12 mouse cellular contexts compared by ENCODE assay signal in the genomic region with DNA sequence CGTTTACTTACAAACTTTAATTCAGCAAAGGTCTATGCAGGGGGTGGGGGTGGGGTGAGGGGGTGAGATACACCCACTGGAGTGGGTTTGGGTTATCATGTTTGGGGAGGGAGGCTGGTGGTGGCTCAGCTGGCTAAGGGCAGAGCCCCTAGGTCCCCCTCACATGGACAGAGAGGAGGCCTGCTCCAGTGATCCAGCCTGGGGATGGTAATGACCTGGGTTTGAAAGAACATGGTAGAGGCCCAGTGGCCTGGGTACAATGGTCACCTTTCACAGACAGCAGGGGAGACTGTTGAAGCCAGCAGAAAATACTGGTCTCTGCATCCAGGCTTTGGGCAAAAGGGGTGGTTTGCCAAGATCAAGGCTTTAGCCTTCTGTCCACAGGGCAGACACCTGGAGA. TPM values are rescaled to one million over a fixed set of nuclear protein-coding genes. Genes with fewer than 3 reads are reported as not detected.
DNase-seq lines count a peak whose midpoint lies in the region; ATAC-seq and TF ChIP-seq lines count a peak whose summit lies in the region.
"Had no signal": no experiment of that assay in that cellular context is flagged by ENCODE, and none has a peak within 500 bp of the region (broad histone marks: within the 10 kb centered on the region; RNA-seq: fewer than 3 reads in every experiment).

No protein-coding gene starts in this region.

- ATAC-seq in hindbrain, embryonic 14.5 days (ENCODE audit: low FRiP score), result no peak
- no peak for ATAC-seq in hindbrain, embryonic 11.5 days (ENCODE audit: low FRiP score)
- ATAC-seq in midbrain, embryonic 15.5 days (replicated peaks), result no peak
- ATAC-seq in midbrain, embryonic 14.5 days (ENCODE audit: low FRiP score, low TSS enrichment), result no peak

- WGBS in hindbrain, embryonic 14.5 days, result 94% methylated on average over 1 of the region's 1 CpGs
- WGBS in hindbrain, embryonic 11.5 days, result 84% methylated on average over 1 of the region's 1 CpGs
- 88% methylated on average over 1 of the region's 1 CpGs for WGBS in midbrain, embryonic 15.5 days
- WGBS in midbrain, embryonic 14.5 days, result 90% methylated on average over 1 of the region's 1 CpGs
- 89% methylated on average over 1 of the region's 1 CpGs for WGBS in limb, embryonic 10.5 days

- no peak overlapping the region for H3K27ac ChIP-seq in hindbrain, embryonic 14.5 days
- no peak overlapping the region for H3K27ac ChIP-seq in hindbrain, embryonic 11.5 days (ENCODE audit: low read depth, low read length)
- 0 out of 2 replicates have a peak overlapping the region, but pooled peaks have one; percentile 65 for H3K27ac ChIP-seq in midbrain, embryonic 15.5 days
- no peak overlapping the region for H3K27ac ChIP-seq in midbrain, embryonic 14.5 days (replicated peaks; ENCODE audit: low read depth, low read length)
- peak overlapping the region; percentile 92; the same call in 1 of the 2 replicates for H3K27ac ChIP-seq in limb, embryonic 10.5 days

- no peak for DNase-seq in hindbrain, embryonic 14.5 days (ENCODE audit: low spot score)
- no peak for DNase-seq in hindbrain, embryonic 11.5 days (ENCODE audit: low spot score)
- DNase-seq in midbrain, embryonic 14.5 days, result no peak
- no peak for DNase-seq in limb, embryonic 10.5 days (ENCODE audit: low spot score)
- DNase-seq in layer of hippocampus, postnatal 25 days (ENCODE audit: extremely low spot score in 1 of 2, low spot score in 1 of 2), result no peak
- DNase-seq: cerebellum, adult 9-11 months; kidney, adult 18-20 months; right cerebral cortex, adult 18-20 months had no signal

- H3K79me2 ChIP-seq in myocyte (ENCODE audit: control insufficient read depth, insufficient read depth), result peaks cover 23% of the 10 kb centered on the region

- H3K27me3 ChIP-seq in hindbrain, embryonic 14.5 days (ENCODE audit: control insufficient read depth, insufficient read depth, low read length), result no peaks in the 10 kb centered on the region
- no peaks in the 10 kb centered on the region for H3K27me3 ChIP-seq in hindbrain, embryonic 11.5 days (ENCODE audit: control insufficient read depth, insufficient read depth, low read length)
- no peaks in the 10 kb centered on the region for H3K27me3 ChIP-seq in midbrain, embryonic 15.5 days (replicated peaks)
- H3K27me3 ChIP-seq in midbrain, embryonic 14.5 days (ENCODE audit: control insufficient read depth, insufficient read depth, low read length), result no peaks in the 10 kb centered on the region
- no peaks in the 10 kb centered on the region for H3K27me3 ChIP-seq in limb, embryonic 10.5 days (ENCODE audit: low read depth, poor library complexity, severe bottlenecking)
- no peaks in the 10 kb centered on the region for H3K27me3 ChIP-seq in myocyte (ENCODE audit: control insufficient read depth, insufficient read depth, insufficient read length)

- H3K9ac ChIP-seq in hindbrain, embryonic 14.5 days, result no peak overlapping the region
- no peak overlapping the region for H3K9ac ChIP-seq in hindbrain, embryonic 11.5 days (ENCODE audit: low read depth, low read length)
- no peak overlapping the region for H3K9ac ChIP-seq in midbrain, embryonic 15.5 days
- no peak overlapping the region for H3K9ac ChIP-seq in midbrain, embryonic 14.5 days (replicated peaks; ENCODE audit: low read length)

- no peak overlapping the region for H3K4me3 ChIP-seq in hindbrain, embryonic 14.5 days (replicated peaks; ENCODE audit: low read length)
- no peak overlapping the region for H3K4me3 ChIP-seq in hindbrain, embryonic 11.5 days (ENCODE audit: low read depth, low read length)
- no peak overlapping the region for H3K4me3 ChIP-seq in midbrain, embryonic 15.5 days
- no peak overlapping the region for H3K4me3 ChIP-seq in midbrain, embryonic 14.5 days (replicated peaks; ENCODE audit: low read depth, low read length)
- H3K4me3 ChIP-seq in limb, embryonic 10.5 days, result peak overlapping the region; percentile 71; the same call in 1 of the 2 replicates
- peak overlapping the region; percentile 56 for H3K4me3 ChIP-seq in myocyte

- peaks cover 12% of the 10 kb centered on the region for H3K4me1 ChIP-seq in hindbrain, embryonic 14.5 days (replicated peaks; ENCODE audit: control insufficient read depth, insufficient read depth, low read length)
- no peaks in the 10 kb centered on the region for H3K4me1 ChIP-seq in hindbrain, embryonic 11.5 days (replicated peaks; ENCODE audit: control insufficient read depth, insufficient read depth, low read length)
- H3K4me1 ChIP-seq in midbrain, embryonic 15.5 days, result peaks cover 22% of the 10 kb centered on the region
- peaks cover 8% of the 10 kb centered on the region; the same call in 1 of the 2 replicates for H3K4me1 ChIP-seq in midbrain, embryonic 14.5 days (ENCODE audit: control insufficient read depth, insufficient read depth, low read length)
- H3K4me1 ChIP-seq in limb, embryonic 10.5 days, result peaks cover 19% of the 10 kb centered on the region

- H3ac ChIP-seq in myocyte (ENCODE audit: control insufficient read depth, insufficient read length), result no peak overlapping the region

- peak overlapping the region; percentile 76; the same call in 1 of the 2 replicates for H3K4me2 ChIP-seq in hindbrain, embryonic 14.5 days (replicated peaks)
- no peak overlapping the region for H3K4me2 ChIP-seq in hindbrain, embryonic 11.5 days (replicated peaks; ENCODE audit: low read depth, low read length)
- H3K4me2 ChIP-seq in midbrain, embryonic 15.5 days, result no peak overlapping the region
- no peak overlapping the region for H3K4me2 ChIP-seq in midbrain, embryonic 14.5 days (ENCODE audit: low read length)
- H3K4me2 ChIP-seq in myocyte (ENCODE audit: low read depth), result no peak overlapping the region

- no peaks in the 10 kb centered on the region for H3K9me3 ChIP-seq in hindbrain, embryonic 14.5 days (ENCODE audit: control insufficient read depth, low read length)
- H3K9me3 ChIP-seq in hindbrain, embryonic 11.5 days (ENCODE audit: control insufficient read depth, low read length), result no peaks in the 10 kb centered on the region
- H3K9me3 ChIP-seq in midbrain, embryonic 15.5 days, result no peaks in the 10 kb centered on the region
- H3K9me3 ChIP-seq in midbrain, embryonic 14.5 days (ENCODE audit: control insufficient read depth, low read length), result no peaks in the 10 kb centered on the region
- H3K9me3 ChIP-seq in limb, embryonic 10.5 days (replicated peaks), result no peaks in the 10 kb centered on the region
- H3K9me3 ChIP-seq: heart, embryonic 10.5 days had no signal

- H3K36me3 ChIP-seq in hindbrain, embryonic 14.5 days (replicated peaks; ENCODE audit: control insufficient read depth, insufficient read depth), result peaks cover 57% of the 10 kb centered on the region
- H3K36me3 ChIP-seq in hindbrain, embryonic 11.5 days (ENCODE audit: control insufficient read depth, insufficient read depth, low read length), result peaks cover 18% of the 10 kb centered on the region
- H3K36me3 ChIP-seq in midbrain, embryonic 15.5 days (replicated peaks), result peaks cover 25% of the 10 kb centered on the region
- peaks cover 44% of the 10 kb centered on the region for H3K36me3 ChIP-seq in midbrain, embryonic 14.5 days (ENCODE audit: control insufficient read depth, insufficient read depth, low read length)
- H3K36me3 ChIP-seq in limb, embryonic 10.5 days, result peaks cover 78% of the 10 kb centered on the region
- peaks cover 13% of the 10 kb centered on the region for H3K36me3 ChIP-seq in myocyte (ENCODE audit: control insufficient read depth, insufficient read depth)

- no peak for TF ChIP-seq POLR2A in myocyte (IDR thresholded peaks at IDR 0.05; ENCODE audit: insufficient read length, low read depth)

RNA-seq across cellular contexts. Expression of gene Fdx1l, which starts 0.8 kb away (rescaled TPM):
- polyA plus RNA-seq in hindbrain, embryonic 14.5 days (2014; fragmentation: Nextera tagmentation; extraction: Ambion mirVana), result 67.0 and 72.0 TPM in 2 replicates
- 46.1 and 53.2 TPM in 2 replicates for polyA plus RNA-seq in hindbrain, embryonic 11.5 days (2014; fragmentation: Nextera tagmentation; extraction: Ambion mirVana)
- polyA plus RNA-seq in midbrain, embryonic 15.5 days (2015; fragmentation: Nextera tagmentation; extraction: Ambion mirVana), result 70.1 and 70.5 TPM in 2 replicates
- polyA plus RNA-seq in midbrain, embryonic 14.5 days (2014; fragmentation: Nextera tagmentation; extraction: Ambion mirVana), result 55.5 and 82.2 TPM in 2 replicates
- 69.5 and 74.7 TPM in 2 replicates for polyA plus RNA-seq in limb, embryonic 10.5 days (2016; fragmentation: Nextera tagmentation; extraction: Ambion mirVana)
- polyA plus RNA-seq in myocyte (2012; fragmentation: generic; extraction: Trizol), result 75.0 TPM
- 10 to 100 TPM; 67.2 to 68.2 TPM for total RNA-seq in layer of hippocampus, postnatal 25 days (2021)

RNA-seq across cellular contexts. Expression of gene Gm49373, which starts 1.3 kb away (rescaled TPM):
- polyA plus RNA-seq in hindbrain, embryonic 14.5 days (2014; fragmentation: Nextera tagmentation; extraction: Ambion mirVana), result 1.2 and 2.4 TPM in 2 replicates
- 0.40 and 1.0 TPM in 2 replicates for polyA plus RNA-seq in hindbrain, embryonic 11.5 days (2014; fragmentation: Nextera tagmentation; extraction: Ambion mirVana)
- polyA plus RNA-seq in midbrain, embryonic 15.5 days (2015; fragmentation: Nextera tagmentation; extraction: Ambion mirVana), result 1.9 and 2.4 TPM in 2 replicates
- 1.3 and 2.6 TPM in 2 replicates for polyA plus RNA-seq in midbrain, embryonic 14.5 days (2014; fragmentation: Nextera tagmentation; extraction: Ambion mirVana)
- 0.68 and 0.81 TPM in 2 replicates for polyA plus RNA-seq in limb, embryonic 10.5 days (2016; fragmentation: Nextera tagmentation; extraction: Ambion mirVana)
- polyA plus RNA-seq in myocyte (2012; fragmentation: generic; extraction: Trizol), result 0.42 TPM
- total RNA-seq in layer of hippocampus, postnatal 25 days (2021), result 1 to 10 TPM; 1.1 to 1.3 TPM

RNA-seq across cellular contexts. Expression of gene Zglp1, which starts 7.3 kb away (rescaled TPM):
- 1.0 and 2.0 TPM in 2 replicates for polyA plus RNA-seq in hindbrain, embryonic 14.5 days (2014; fragmentation: Nextera tagmentation; extraction: Ambion mirVana)
- 0.45 and 2.7 TPM in 2 replicates for polyA plus RNA-seq in hindbrain, embryonic 11.5 days (2014; fragmentation: Nextera tagmentation; extraction: Ambion mirVana)
- polyA plus RNA-seq in midbrain, embryonic 15.5 days (2015; fragmentation: Nextera tagmentation; extraction: Ambion mirVana), result 0.86 and 3.1 TPM in 2 replicates
- polyA plus RNA-seq in midbrain, embryonic 14.5 days (2014; fragmentation: Nextera tagmentation; extraction: Ambion mirVana), result 1.5 and 1.6 TPM in 2 replicates
- 0.61 and 2.5 TPM in 2 replicates for polyA plus RNA-seq in limb, embryonic 10.5 days (2016; fragmentation: Nextera tagmentation; extraction: Ambion mirVana)
- 0.26 TPM for polyA plus RNA-seq in myocyte (2012; fragmentation: generic; extraction: Trizol)
- under 1 TPM in 1 of 2 experiments, not detected in 1; 0.94 TPM for total RNA-seq in layer of hippocampus, postnatal 25 days (2021)
- polyA plus RNA-seq: lung, adult 2 months had no signal

RNA-seq across cellular contexts. Expression of gene Gm38431, which starts 17.6 kb away (rescaled TPM):
- polyA plus RNA-seq in hindbrain, embryonic 14.5 days (2014; fragmentation: Nextera tagmentation; extraction: Ambion mirVana), result 0.95 and 1.6 TPM in 2 replicates
- polyA plus RNA-seq in hindbrain, embryonic 11.5 days (2014; fragmentation: Nextera tagmentation; extraction: Ambion mirVana), result 2.0 and 2.3 TPM in 2 replicates
- polyA plus RNA-seq in midbrain, embryonic 15.5 days (2015; fragmentation: Nextera tagmentation; extraction: Ambion mirVana), result 2.2 and 2.3 TPM in 2 replicates
- 1.9 and 2.0 TPM in 2 replicates for polyA plus RNA-seq in midbrain, embryonic 14.5 days (2014; fragmentation: Nextera tagmentation; extraction: Ambion mirVana)
- polyA plus RNA-seq in limb, embryonic 10.5 days (2016; fragmentation: Nextera tagmentation; extraction: Ambion mirVana), result 5.4 TPM in 2 replicates
- polyA plus RNA-seq in myocyte (2012; fragmentation: generic; extraction: Trizol), result 2.2 TPM
- total RNA-seq in layer of hippocampus, postnatal 25 days (2021), result 1 to 10 TPM; 2.4 to 2.7 TPM

RNA-seq across cellular contexts. Expression of gene Raver1, which starts 17.6 kb away (rescaled TPM):
- 35.2 and 37.6 TPM in 2 replicates for polyA plus RNA-seq in hindbrain, embryonic 14.5 days (2014; fragmentation: Nextera tagmentation; extraction: Ambion mirVana)
- 60.2 and 60.7 TPM in 2 replicates for polyA plus RNA-seq in hindbrain, embryonic 11.5 days (2014; fragmentation: Nextera tagmentation; extraction: Ambion mirVana)
- 35.0 and 36.1 TPM in 2 replicates for polyA plus RNA-seq in midbrain, embryonic 15.5 days (2015; fragmentation: Nextera tagmentation; extraction: Ambion mirVana)
- polyA plus RNA-seq in midbrain, embryonic 14.5 days (2014; fragmentation: Nextera tagmentation; extraction: Ambion mirVana), result 28.3 and 41.0 TPM in 2 replicates
- 109 and 115 TPM in 2 replicates for polyA plus RNA-seq in limb, embryonic 10.5 days (2016; fragmentation: Nextera tagmentation; extraction: Ambion mirVana)
- polyA plus RNA-seq in myocyte (2012; fragmentation: generic; extraction: Trizol), result 24.6 TPM
- 10 to 100 TPM; 28.4 to 34.7 TPM for total RNA-seq in layer of hippocampus, postnatal 25 days (2021)

Comparison
In these comparisons a context has a peak if more than half of its experiments do, and no peak if none do; other contexts are left out.
1. H3K27ac ChIP-seq: peak in midbrain, embryonic 15.5 days (single experiment) and limb, embryonic 10.5 days (single experiment); none in hindbrain, embryonic 14.5 days (single experiment), hindbrain, embryonic 11.5 days (single experiment) and midbrain, embryonic 14.5 days (single experiment).
2. H3K4me3 ChIP-seq: peak in limb, embryonic 10.5 days (single experiment) and myocyte (single experiment); none in hindbrain, embryonic 14.5 days (single experiment), hindbrain, embryonic 11.5 days (single experiment), midbrain, embryonic 15.5 days (single experiment) and midbrain, embryonic 14.5 days (single experiment).